Mouse (Mus musculus): ENCODE measurements around the gene March7.
A peak's percentile ranks its signal among the peaks of the same experiment; 100 is the strongest.

The March7 gene

DNA sequence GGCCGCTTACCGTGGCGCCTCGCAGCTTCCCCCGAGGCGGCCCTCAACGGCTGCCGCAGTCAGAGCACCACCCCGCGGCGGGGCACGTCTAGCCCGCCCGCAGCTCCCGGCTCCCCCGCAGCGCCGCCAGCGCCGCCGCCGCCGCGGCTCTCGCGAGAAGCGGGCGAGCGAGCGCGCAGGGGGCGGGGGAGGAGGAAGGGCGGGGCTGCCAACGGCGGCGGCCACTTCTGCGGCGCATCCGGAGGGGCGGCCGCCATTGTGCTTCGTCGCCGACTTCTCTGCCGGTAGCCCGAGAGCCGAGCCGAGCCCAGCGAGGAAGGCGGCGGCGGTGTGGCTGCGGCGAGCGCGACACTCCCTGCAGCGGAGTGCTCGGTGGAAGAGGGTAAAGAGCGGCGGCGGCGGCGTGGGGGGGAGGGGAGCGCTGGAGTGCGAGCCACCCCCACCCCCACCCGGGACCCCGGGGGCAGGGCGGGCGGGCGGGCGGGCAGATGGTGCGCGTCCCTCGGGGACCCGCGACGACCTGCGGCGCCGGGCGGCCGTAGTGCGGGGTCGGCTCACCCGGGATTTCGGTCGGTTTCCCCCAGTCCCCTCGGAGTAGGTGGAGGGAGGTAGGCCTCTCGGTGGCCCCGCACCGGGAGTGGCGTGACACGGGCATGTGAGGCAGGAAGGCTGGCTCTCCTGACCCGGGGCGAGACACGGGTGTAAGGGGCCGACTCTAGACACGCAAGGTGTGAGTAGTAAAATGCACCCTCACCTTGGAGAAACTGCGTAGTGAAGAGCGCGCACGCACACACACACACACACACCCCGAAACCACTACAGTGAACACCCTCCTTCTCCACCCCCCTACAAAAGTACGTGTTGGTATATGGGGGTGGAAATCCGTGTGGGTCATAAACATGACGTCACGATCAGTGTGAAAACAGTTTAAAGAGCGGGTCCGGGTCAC lies at the start of gene March7, which contains the start of gene Baz2b:
TSS of gene March7 (plus strand) at position 185 of the 949 bp plus-strand sequence.
TSS of gene Baz2b (minus strand) at position 137 of the 949 bp plus-strand sequence.
- DNase-seq (ENCODE audit: low spot score) = peak; percentile 43

DNA sequence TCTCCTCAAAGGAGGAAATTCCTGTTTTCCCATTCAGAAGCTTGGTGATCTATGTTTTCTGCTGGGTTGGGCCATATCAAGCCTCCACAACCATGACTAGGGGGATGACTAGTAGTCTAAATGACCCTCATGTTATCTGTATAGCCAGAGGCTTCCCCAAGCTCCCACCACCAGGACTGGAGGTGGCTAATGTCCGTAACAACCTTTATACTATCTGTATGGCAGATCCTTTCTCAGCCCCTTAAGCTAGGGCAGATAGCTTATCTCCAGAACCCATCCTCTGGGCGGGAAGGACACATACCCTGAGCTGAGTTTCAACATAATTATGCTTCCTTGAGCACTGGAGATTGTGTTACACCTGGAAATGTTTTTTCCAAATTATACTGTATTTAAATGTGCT lies 45.9 kb upstream of the March7 start:
- no peak for DNase-seq (ENCODE audit: low spot score)

DNA sequence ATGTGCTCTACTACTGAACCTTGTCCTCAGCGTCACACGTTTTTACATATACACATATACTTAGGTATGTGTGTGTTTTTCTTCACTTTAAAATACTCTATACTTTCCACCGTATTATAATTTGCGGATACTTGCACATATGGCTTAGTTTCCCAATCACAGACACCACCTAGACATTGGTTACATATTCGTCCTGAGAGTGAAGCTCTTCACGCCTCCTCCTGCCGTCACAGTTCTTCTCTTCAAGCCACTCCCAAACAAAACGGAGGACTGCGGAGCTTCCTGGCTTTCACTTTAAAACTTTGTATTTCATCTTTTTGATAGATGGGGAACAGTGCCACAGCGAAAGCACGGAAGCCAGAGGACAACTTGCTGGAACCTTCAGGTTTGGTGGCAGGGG lies 44.0 kb upstream of the March7 start:
- no peak for DNase-seq (ENCODE audit: low spot score)

DNA sequence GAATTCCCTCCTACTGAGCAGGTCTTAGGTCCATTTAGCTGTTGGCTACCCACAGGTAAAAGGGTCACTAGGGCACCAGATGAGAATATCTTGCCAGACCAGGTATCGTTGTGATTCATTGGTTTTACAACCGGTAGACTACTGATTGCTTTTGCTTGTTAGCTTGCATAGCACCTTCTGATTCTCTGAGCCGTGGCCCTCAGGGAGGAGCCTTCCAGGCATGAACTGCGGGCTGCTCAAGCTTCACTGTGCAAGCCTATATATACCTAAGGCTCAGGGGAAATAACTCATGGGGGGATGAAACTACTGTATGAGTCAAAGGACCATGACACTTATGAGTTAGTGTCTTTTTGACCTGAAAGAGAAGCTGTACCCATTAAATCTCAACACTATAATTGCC lies 42.8 kb upstream of the March7 start:
- no peak for DNase-seq (ENCODE audit: low spot score)

DNA sequence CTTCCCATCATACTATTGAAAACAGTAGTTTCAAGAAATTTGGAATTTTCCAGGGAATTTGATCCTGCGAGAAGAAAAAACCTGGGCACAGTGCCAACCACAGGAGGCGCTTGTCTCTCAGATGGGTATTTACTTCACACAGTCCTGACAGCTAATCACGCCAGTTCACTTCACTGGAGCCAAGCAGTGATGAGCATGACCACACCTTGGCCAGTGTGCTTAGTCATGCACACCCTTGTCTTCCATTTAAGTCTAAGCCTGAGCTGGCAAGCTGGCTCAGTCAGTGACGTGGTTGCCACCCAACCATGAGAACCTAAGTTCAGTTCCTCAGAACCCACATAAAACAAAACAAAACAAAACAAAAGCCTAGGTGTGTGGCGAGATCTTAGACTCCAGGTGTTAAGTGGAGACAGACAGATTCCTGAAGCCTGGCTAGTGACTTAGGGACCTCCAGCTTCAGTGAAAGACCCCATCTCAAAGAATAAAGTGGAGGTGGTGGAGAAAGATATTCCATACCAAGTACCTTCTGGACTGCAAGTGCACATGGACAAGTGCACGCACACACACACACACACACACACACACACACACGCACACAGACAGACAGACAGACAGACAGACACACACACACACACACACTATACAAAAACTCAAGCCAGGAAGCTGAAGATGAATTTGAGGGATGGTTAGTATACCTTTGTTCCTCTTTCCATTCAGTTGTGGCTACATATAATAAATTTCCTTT lies 37.7 kb upstream of the March7 start:
- no peak for DNase-seq (ENCODE audit: low spot score)

DNA sequence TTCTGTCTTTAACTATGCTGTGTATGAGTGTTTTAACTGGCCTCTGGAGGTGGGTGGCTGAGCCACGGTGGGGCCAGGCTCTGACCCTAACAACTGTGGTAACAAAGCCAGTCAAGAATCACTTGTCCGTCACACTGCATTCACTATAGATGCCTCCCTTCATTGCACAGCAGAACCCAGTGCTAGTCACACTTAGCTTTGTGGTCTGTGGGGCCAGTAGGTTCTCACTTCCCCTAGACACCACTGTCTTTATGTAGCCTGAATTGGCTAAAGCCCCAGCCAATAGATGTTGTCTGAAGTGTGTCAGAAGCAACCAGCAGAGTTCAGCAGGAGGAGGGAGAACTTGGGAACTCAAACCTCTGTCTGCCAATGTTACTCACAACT lies 37.2 kb upstream of the March7 start:
- DNase-seq (ENCODE audit: low spot score) = peak; percentile 16

DNA sequence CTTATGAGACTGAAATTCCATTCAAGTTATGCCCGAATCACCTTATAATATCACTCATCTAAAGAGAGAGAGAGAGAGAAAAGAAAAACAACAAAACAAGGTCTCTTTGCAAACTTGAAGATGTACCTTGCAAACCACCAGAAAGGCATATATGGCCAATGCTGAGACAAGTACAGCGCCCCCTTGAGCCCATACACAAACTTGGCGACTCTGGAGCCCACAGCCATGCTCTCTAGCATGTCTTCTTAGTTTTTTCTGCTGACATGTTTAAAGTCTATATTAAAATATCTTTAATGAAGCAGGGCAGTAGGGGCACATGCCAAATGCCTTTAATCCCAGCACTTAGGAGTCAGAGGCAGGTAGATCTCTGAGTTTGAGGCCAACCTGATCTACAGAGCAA lies 36.5 kb upstream of the March7 start:
- DNase-seq (ENCODE audit: low spot score) = no peak

DNA sequence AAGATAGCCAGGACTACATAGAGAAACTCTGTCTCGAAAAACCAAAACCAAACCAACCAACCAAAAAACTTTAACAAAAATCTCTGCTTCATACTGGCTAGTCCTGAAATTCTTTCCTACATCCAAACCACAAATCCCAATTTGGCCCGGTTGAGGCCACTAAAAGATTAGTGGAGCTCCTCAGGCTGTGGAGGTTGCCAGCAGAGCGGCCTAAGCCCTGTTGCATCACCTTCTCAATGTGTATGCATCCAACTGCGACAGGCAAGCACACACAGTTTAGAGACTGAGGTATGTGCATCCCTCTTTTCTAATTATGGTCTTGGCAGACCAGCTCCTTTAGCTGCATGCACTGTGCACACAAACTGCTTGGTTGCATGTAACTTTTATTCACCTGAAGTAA lies 36.1 kb upstream of the March7 start:
- DNase-seq (ENCODE audit: low spot score) = no peak

DNA sequence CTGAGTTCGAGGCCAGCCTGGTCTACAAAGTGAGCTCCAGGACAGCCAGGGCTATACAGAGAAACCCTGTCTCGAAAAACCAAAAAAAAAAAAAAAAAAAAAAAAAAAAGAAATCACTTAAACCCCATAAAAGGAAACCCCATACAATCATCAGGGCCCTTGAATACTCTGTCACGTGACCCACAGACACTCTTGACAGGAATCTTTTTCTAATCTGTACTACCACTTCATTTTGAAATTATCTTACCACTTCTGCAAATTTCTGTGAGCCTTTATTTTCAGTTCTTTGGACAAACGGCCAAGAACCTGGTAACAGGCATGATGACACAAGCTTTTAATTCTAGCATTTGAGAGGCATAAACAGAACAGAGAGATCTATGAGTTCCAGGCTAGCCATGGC lies 34.6 kb upstream of the March7 start:
- DNase-seq (ENCODE audit: low spot score) = no peak

DNA sequence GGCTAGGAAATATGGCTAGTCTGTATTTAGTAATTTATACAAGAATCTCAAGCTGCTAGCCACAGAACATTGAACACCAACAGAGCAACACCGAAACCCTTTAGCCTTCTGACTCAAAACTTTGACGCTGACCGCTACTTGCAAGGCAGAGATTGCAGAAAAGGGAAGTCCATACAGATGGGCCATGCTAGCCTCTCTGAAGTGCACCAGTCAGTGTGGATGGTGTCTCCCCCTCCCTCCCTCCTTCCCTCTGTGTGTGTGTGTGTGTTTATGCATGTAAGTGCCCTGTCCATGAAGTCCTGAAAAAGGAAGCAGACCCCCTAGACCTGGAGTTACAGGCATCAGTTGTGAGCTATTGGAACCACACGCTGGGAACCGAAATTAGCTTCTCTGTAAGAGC lies 33.6 kb upstream of the March7 start:
- no peak for DNase-seq (ENCODE audit: low spot score)

DNA sequence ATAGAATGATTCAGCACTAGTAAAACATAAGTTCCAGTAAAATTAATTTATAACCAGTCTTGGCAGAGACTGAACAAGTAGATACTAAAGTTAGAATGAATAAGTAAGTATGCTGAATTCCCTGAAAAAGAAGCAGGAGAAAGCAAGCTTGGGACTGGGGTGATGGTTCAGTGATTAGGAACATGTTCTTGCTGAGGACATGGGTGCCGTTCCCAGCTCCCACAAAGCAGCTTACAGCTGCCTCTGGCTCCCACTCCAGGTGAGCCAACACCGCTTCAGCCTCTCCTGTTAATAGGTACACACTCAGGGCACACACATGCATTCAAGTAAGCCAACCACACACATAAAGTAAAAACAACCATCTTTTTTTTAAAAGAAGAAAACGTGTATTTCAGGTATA lies 32.2 kb upstream of the March7 start:
- no peak for DNase-seq (ENCODE audit: low spot score)

DNA sequence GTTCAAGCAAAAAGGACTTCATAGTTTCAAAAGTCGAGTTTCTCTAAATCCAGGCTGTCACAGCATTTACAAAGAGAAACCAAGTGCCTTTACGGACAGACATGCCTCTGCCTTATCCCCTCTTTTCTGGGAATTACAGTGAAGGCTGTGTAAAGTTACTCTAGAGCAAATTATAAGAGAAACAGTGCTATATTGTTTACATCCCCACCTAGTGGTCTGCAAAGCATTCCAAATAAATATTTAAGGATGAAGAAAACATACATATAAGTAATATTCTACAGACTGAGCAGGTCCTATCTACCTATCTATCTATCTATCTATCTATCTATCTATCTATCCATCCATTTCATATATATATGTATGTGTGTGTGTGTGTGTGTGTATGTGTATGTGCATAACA lies 28.0 kb upstream of the March7 start:
- DNase-seq (ENCODE audit: low spot score) = no peak

DNA sequence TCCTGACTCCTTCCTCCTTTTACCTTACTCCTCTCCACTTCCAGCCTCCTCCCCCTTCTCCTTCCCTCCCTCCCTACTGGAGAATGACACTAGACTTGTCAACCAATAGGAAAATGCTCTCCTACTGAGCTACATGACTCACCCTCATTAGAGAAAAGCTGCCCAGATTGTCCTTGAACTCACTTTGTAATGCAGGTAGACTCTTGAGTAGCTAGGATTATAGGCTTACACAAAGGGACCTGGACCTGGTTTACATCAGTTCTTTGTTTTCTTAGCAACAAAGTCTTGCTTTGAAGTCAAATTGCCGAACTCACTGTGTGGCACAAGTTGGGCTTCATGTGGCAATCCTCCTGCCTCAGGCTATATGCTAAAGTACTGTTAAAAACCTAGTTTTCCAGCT lies 12.8 kb upstream of the March7 start:
- DNase-seq (ENCODE audit: low spot score) = no peak

DNA sequence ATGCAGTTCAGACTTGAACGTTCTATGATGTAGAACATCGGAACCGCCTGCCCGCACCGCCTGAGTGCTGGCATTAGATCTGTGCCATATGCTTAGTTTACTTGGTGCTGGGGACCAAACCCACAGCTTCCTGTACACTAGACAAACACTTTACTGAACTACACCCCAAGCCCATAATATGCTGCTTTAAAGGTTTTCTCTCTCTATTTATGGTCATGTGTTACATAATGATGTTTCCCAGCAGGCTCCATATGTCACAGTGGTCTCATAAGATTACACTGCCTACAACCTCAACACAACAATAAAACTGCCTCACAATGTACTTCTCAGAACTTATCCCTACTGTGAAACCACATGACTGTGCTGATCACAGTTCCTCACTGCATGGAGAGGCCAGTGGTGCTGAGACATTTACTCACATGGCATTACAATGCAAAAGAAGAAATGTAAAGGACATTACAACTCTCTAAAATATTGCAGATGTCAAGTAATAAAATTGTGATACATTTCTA lies 9.6 kb upstream of the March7 start:
- no peak for DNase-seq (ENCODE audit: low spot score)

DNA sequence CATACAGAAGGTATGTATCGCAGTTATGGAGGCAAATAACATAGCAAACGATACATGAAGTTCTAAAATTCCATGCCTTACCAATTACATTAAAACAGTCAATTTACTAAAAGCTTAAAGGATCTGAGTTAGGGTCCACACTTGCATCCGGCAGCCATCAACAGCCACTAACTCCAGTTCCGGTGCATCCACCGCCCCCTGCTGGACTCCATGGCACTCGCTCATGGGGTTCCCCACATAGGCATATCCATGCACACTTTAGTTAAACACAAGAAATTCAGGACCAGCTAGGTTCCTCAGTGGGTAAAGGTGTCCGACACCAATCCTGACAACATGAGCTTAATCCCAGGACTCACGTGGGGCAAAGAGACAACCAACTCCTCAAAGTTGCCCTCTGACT lies 9.0 kb upstream of the March7 start:
- no peak for DNase-seq (ENCODE audit: low spot score)

DNA sequence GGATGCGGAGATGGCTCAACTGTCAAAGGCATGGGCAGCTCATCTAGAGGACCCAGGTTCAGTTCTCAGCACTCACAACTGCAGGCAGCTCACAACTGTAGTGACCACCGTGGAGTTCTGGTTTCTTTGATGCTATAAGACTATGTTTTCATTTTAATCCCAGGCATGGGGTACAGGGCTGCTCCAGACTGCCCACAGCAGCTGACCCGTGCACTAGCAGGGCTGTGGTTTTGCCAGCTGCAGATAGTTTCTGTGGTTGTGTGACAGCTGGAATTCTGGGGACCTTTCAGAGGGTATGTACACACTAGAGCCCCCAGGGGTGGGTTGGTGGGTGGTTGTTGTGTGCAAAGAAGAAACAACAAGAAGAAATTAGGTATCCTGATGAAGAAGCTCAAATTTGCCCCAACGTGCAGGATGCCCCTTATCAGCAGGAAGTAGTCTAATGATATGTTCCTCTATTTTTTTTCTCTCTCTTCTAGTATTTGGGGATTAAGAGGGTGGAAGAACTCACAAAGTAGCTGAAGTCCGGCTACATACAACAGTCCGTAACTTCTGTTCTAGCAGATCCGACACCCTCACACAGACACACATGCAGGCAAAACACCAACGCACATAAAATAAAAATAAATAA lies 6.7 kb upstream of the March7 start:
- no peak for DNase-seq (ENCODE audit: low spot score)

DNA sequence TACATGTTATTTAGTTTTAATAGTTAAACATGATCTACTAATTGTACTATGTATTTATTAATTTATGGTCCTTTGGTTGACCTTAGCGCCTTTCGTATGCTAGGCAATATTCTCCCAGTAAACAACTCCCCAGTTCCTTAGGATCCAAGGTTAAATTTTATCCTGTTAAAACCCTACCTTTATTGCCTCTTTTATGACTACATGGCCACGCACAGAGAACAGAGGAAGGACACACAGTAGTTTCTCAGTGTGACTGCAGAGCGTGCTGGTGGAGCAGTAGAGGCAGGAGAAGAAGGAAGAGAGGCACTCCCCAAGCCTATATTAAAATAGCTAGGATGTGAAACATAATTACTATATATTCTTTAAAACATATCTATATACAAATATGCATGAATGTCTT lies 6.0 kb upstream of the March7 start:
- no peak for DNase-seq (ENCODE audit: low spot score)

DNA sequence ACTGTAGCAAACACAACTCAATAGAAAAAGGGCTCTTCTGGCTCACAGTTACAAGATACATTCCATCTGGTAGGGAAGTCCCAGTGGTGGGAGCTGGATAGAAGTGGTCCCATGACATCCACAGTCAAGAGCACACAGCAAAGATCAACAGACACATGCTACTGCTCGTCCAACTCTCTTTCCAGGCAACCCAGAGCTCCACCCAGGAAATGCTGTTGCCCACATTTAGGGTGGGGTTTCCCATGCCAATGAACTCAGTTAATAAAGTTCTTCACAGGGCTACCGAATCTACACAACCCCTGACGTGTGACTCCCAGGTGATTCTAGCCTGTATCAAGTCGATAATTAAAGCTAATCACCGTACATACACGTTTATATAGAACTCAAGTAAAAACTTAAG lies 5.5 kb upstream of the March7 start:
- DNase-seq (ENCODE audit: low spot score) = no peak

DNA sequence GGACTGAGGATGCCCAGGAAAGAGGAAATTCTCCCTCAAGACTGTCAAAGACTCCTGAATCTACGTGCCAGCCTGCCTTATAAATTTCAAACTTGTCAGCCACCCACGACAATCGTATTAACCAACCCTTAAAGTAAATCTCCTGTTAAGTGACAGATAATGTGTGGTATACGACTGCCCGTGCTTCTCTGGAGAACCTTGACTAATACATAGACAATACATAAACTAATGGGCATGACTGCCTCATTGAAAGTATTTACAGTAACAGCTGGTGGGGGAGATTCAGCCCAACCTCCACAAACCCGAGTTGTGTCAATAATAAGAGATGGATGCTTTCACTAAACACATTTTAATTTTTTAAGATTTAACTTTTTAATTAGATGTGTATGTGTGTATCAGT lies 3.9 kb upstream of the March7 start:
- no peak for DNase-seq (ENCODE audit: low spot score)

DNA sequence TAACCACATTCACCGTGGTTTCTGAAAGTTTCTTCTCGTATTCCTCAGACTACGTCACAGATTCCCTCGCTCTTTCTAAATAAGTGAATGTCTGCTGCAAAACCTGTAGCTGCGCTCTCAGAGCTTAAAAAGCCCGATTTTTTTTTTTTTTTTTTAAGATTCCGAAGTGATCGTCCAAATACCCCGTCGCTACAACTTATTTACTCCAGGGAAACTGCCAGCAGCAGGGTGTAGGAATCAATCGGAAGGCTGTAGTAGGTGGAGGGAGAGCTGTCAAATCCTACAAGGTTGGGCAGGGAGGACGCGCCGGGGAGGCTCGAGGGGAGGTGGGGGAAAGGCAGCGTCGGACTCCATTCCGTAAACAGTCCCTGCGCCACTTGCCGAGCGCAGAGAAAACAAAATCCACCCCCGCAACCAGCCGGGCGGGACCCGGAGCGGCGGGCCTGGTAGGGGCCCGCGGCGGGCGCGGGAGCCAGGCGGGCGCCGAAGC lies 520 bp upstream of the March7 start:
- no peak for DNase-seq (ENCODE audit: low spot score)

DNA sequence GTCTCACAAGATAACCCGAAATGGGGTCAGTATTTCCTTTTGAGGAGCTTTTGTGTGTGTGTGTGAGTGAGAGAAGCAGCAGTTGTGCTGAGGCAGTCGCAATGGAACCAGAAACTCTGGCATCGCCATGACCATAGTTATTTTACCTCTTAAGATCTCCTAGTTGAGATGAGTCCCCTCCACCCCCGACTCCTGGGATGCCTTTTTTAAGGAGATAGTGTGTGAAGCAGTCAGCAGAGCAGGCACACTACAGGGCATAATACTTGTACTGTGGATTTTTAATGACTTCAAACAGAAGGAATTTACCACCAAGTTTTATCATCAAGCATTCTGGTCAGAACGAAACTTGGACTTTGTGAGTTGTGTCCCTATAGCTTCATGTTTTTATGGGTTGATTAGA lies 1.1 kb downstream of the March7 start:
- DNase-seq (ENCODE audit: low spot score) = no peak

DNA sequence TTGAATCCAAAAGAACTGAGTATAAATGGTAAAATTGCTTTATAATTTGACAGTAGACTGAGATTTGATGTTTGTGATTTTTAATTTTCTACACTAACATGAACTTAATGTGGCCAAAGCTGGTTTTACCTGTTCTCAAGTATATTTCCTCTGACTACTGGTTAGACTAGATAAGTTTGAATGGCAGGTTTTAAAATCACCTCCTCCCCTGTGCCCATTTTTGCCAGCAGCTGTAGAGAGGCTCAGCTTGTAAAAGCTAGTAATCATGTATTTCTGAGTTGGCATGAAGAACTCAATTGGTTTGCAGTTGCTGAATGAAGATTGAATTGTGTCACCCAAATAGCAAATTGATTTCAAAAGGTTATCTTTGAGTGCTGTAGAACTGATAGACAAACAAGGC lies 2.8 kb downstream of the March7 start:
- no peak for DNase-seq (ENCODE audit: low spot score)

DNA sequence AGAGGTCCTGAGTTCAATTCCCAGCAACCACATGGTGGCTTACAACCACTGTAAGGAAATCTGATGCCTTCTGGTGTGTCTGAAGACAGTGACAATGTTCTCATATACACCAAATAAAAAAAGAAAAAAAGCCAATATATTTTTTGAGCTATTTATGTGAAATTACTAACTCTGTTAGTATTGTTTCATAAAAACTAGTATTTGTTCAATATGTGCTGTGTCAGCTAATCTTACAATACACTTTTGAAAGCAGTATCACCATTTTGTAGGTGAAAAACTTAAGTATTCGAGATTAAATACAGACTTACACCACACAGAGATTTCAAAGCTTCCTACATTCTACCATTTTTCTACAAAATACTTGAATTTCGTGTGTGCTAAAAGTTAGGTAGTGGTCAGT lies 5.0 kb downstream of the March7 start:
- DNase-seq (ENCODE audit: low spot score) = no peak
